Mouse (Mus musculus) G1E (cell line): Measurements from ENCODE around the gene Crybb2. TPM values are rescaled to one million over a fixed set of nuclear protein-coding genes. Genes with fewer than 3 reads are reported as not detected.
A peak's percentile ranks its signal among the peaks of the same experiment; 100 is the strongest.

Source experiments
- ATAC-seq: 2 replicates; pipeline ENCODE4 v1.8.0; 2016; ENCODE audit warnings: mild to moderate bottlenecking; ENCODE audit not compliant: insufficient number of reproducible peaks, poor library complexity, low FRiP score, severe bottlenecking; ENCODE audit errors: extremely low read depth
- DNase-seq: peaks from one replicate; pipeline ENCODE4 v3.0.0; 2012; ENCODE audit warnings: low spot score
- H3K27me3 ChIP-seq: 2 replicates; pipeline ENCODE4 v1.6.1; 2012; ENCODE audit warnings: mild to moderate bottlenecking, low read length, inconsistent platforms; ENCODE audit not compliant: insufficient read depth
- H3K36me3 ChIP-seq: replicated peaks from 2 replicates; pipeline ENCODE3; 2012; ENCODE audit warnings: mild to moderate bottlenecking, inconsistent platforms
- H3K4me1 ChIP-seq: 2 replicates; pipeline ENCODE4 v1.6.1; 2012; ENCODE audit warnings: low read depth, low read length, inconsistent platforms, mixed read lengths; ENCODE audit not compliant: insufficient read depth
- H3K4me3 ChIP-seq: 2 replicates; pipeline ENCODE4 v1.5.1; 2012; ENCODE audit warnings: low read depth, mild to moderate bottlenecking, inconsistent platforms, low read length, moderate library complexity, mixed read lengths
- H3K9me3 ChIP-seq: replicated peaks from 2 replicates; pipeline ENCODE4 v1.6.1; 2012; ENCODE audit warnings: inconsistent platforms
- CTCF ChIP-seq: IDR thresholded peaks from 2 replicates; pipeline ENCODE4 v1.5.1; 2012; ENCODE audit warnings: low read depth, low read length, inconsistent platforms, mixed read lengths
- GATA1 ChIP-seq: IDR thresholded peaks from 2 replicates; pipeline ENCODE4 v1.6.1; 2012; ENCODE audit warnings: borderline replicate concordance, low read length, inconsistent platforms, mixed read lengths
- GATA2 ChIP-seq: IDR thresholded peaks from 2 replicates; pipeline ENCODE4 v1.6.1; 2012; ENCODE audit warnings: low read depth, low read length, inconsistent platforms, borderline replicate concordance
- POLR2AphosphoS5 ChIP-seq: IDR thresholded peaks from 2 replicates; pipeline ENCODE4 v1.6.1; 2012; ENCODE audit warnings: low read depth, low read length, inconsistent platforms; ENCODE audit not compliant: insufficient replicate concordance
- TAL1 ChIP-seq: conservative IDR thresholded peaks from 2 replicates; pipeline ENCODE4 v1.6.1; 2012; ENCODE audit warnings: low read depth, low read length, inconsistent platforms, mixed read lengths
- polyA plus RNA-seq: library from polyadenylated mRNA; stranded (reverse); fragments of >175 nt; gene quantifications from 2 replicates; pipeline ENCODE4 v1.2.3, GENCODE M21; 2012
- total RNA-seq, 2 experiments: library from RNA; stranded (forward) in 1 of 2; stranded (reverse) in 1 of 2; fragments of 200-1000 nt in 1 of 2; fragments of >200 nt in 1 of 2; fragmentation: Nextera tagmentation in 1 of 2; gene quantifications; 2 replicates each; pipeline ENCODE4 v1.2.3; 2014 to 2017

Crybb2 gene
- total and polyA plus RNA-seq, 3 experiments = not detected

GRCm38 (mm10) chr5:113095456-113095855 is 25.5 kb upstream of the Crybb2 start:
- peaks cover 2% of the 10 kb centered on the region; the same call in 1 of the 2 replicates for H3K27me3 ChIP-seq
- no peak for TF ChIP-seq TAL1
- no peak overlapping the region; the same call in 1 of the 2 replicates for H3K4me3 ChIP-seq
- DNase-seq (no peak), ATAC-seq (no peak)
- no peaks in the 10 kb centered on the region for H3K4me1 ChIP-seq
- H3K36me3 ChIP-seq = no peaks in the 10 kb centered on the region
- H3K9me3 ChIP-seq = peaks cover 99% of the 10 kb centered on the region

- Histone ChIP-seq H3K27me3 (peaks cover 2% of the 10 kb centered on the region; the same call in 1 of the 2 replicates), H3K4me1 (no peaks in the 10 kb centered on the region), H3K36me3 (no peaks in the 10 kb centered on the region), H3K9me3 (peaks cover 99% of the 10 kb centered on the region), H3K4me3 (peak overlapping the region; percentile 16; the same call in 1 of the 2 replicates)
- DNase-seq (no peak), ATAC-seq (no peak)
- TF ChIP-seq GATA2 (no peak), CTCF (no peak), TAL1 (no peak), GATA1 (no peak)
Measured at GRCm38 (mm10) chr5:113092406-113092805, 22.5 kb upstream of the Crybb2 start.

GRCm38 (mm10) chr5:113091162-113091561 is 21.2 kb upstream of the Crybb2 start:
- H3K9me3 ChIP-seq = peaks cover 98% of the 10 kb centered on the region
- H3K27me3 ChIP-seq = peaks cover 2% of the 10 kb centered on the region; the same call in 1 of the 2 replicates
- H3K36me3 ChIP-seq = no peaks in the 10 kb centered on the region
- H3K4me3 ChIP-seq = no peak overlapping the region
- no peak for DNase-seq
- H3K4me1 ChIP-seq = no peaks in the 10 kb centered on the region
- TF ChIP-seq CTCF (no peak), GATA1 (no peak), GATA2 (no peak), TAL1 (no peak), POLR2AphosphoS5 (no peak)
- ATAC-seq = no peak

- Histone ChIP-seq H3K4me3 (no peak overlapping the region; the same call in 1 of the 2 replicates), H3K4me1 (no peaks in the 10 kb centered on the region), H3K9me3 (peaks cover 98% of the 10 kb centered on the region), H3K36me3 (no peaks in the 10 kb centered on the region), H3K27me3 (peaks cover 2% of the 10 kb centered on the region; the same call in 1 of the 2 replicates)
- ATAC-seq (no peak), DNase-seq (no peak)
- no peak for TF ChIP-seq CTCF
- TF ChIP-seq TAL1 = no peak
- no peak for TF ChIP-seq GATA1
- TF ChIP-seq GATA2 = no peak
- no peak for TF ChIP-seq POLR2AphosphoS5
Measured at GRCm38 (mm10) chr5:113090750-113091149, 20.8 kb upstream of the Crybb2 start.

GRCm38 (mm10) chr5:113090077-113090690 is 20.3 kb upstream of the Crybb2 start:
- H3K4me3 ChIP-seq = no peak overlapping the region; the same call in 1 of the 2 replicates
- TF ChIP-seq TAL1 (no peak), GATA2 (no peak), POLR2AphosphoS5 (no peak), GATA1 (no peak), CTCF (no peak)
- DNase-seq = no peak
- H3K9me3 ChIP-seq = peaks cover 98% of the 10 kb centered on the region
- peaks cover 2% of the 10 kb centered on the region; the same call in 1 of the 2 replicates for H3K27me3 ChIP-seq
- no peaks in the 10 kb centered on the region for H3K36me3 ChIP-seq
- H3K4me1 ChIP-seq = no peaks in the 10 kb centered on the region
- ATAC-seq = no peak

- H3K27me3 ChIP-seq = no peaks in the 10 kb centered on the region
- H3K4me3 ChIP-seq = no peak overlapping the region
- no peak for ATAC-seq
- no peaks in the 10 kb centered on the region for H3K4me1 ChIP-seq
- DNase-seq = no peak
- TF ChIP-seq GATA2 (no peak), TAL1 (no peak), CTCF (no peak), POLR2AphosphoS5 (no peak), GATA1 (no peak)
- H3K36me3 ChIP-seq = no peaks in the 10 kb centered on the region
- H3K9me3 ChIP-seq = peaks cover 91% of the 10 kb centered on the region
Measured at GRCm38 (mm10) chr5:113087465-113087864, 17.5 kb upstream of the Crybb2 start.

- ATAC-seq = no peak
- TF ChIP-seq GATA1 (no peak), TAL1 (no peak), CTCF (no peak), GATA2 (no peak), POLR2AphosphoS5 (no peak)
- Histone ChIP-seq H3K27me3 (no peaks in the 10 kb centered on the region), H3K9me3 (peaks cover 91% of the 10 kb centered on the region), H3K4me3 (no peak overlapping the region), H3K36me3 (no peaks in the 10 kb centered on the region), H3K4me1 (no peaks in the 10 kb centered on the region)
- no peak for DNase-seq
Measured at GRCm38 (mm10) chr5:113086990-113087389, 17.1 kb upstream of the Crybb2 start.
